Mouse (Mus musculus) limb, embryonic 11.5 days (tissue): ENCODE measurements around the gene Haspin. TPM values are rescaled to one million over a fixed set of nuclear protein-coding genes. Genes with fewer than 3 reads are reported as not detected.

Experiments used
- ATAC-seq: fragments of 200-750 bp; cut with Nextera tagmentation; 2 replicates; pipeline ENCODE4 v1.8.0; 2017; ENCODE audit warnings: low read depth; ENCODE audit not compliant: insufficient number of reproducible peaks, low FRiP score, low TSS enrichment
- DNase-seq: peaks from one replicate; pipeline ENCODE4 v3.0.0-alpha.2; 2015; ENCODE audit warnings: low spot score
- H3K27ac ChIP-seq: fragments of 300-500 bp; sonication (generic); replicated peaks from 2 replicates; pipeline ENCODE4 v1.5.1; 2014; ENCODE audit warnings: low read depth, mild to moderate bottlenecking, low read length
- H3K27me3 ChIP-seq: fragments of 300-500 bp; sonication (generic); 2 replicates; pipeline ENCODE4 v1.6.1; 2014; ENCODE audit warnings: mild to moderate bottlenecking, low read length, mixed read lengths; ENCODE audit not compliant: control insufficient read depth, insufficient read depth
- H3K36me3 ChIP-seq: fragments of 300-500 bp; sonication (generic); 2 replicates; pipeline ENCODE4 v1.6.1; 2014; ENCODE audit warnings: mild to moderate bottlenecking, low read length, moderate library complexity, mixed read lengths; ENCODE audit not compliant: control insufficient read depth, insufficient read depth
- H3K4me1 ChIP-seq: fragments of 300-500 bp; sonication (generic); 2 replicates; pipeline ENCODE4 v1.6.1; 2014; ENCODE audit warnings: low read length, mixed read lengths; ENCODE audit not compliant: control insufficient read depth, insufficient read depth
- H3K4me2 ChIP-seq: fragments of 300-500 bp; sonication (generic); 2 replicates; pipeline ENCODE4 v1.6.1; 2014; ENCODE audit warnings: low read depth, mild to moderate bottlenecking, moderate library complexity; ENCODE audit not compliant: severe bottlenecking
- H3K4me3 ChIP-seq: fragments of 300-500 bp; sonication (generic); 2 replicates; pipeline ENCODE4 v1.5.1; 2014; ENCODE audit warnings: low read depth, low read length
- H3K9ac ChIP-seq: fragments of 300-500 bp; sonication (generic); 2 replicates; pipeline ENCODE4 v1.6.1; 2014; ENCODE audit warnings: mild to moderate bottlenecking, low read length
- H3K9me3 ChIP-seq: fragments of 300-500 bp; sonication (generic); 2 replicates; pipeline ENCODE4 v1.6.1; 2016; ENCODE audit warnings: low read length; ENCODE audit not compliant: control insufficient read depth
- WGBS: fragments of 180-500 bp; shearing (Covaris S2); extraction: QIAGEN DNeasy Blood & Tissue Kit; methylation state at CpG from one replicate; pipeline ENCODE4 v1.1.7; 2014; 5-methylcytosine and 5-hydroxymethylcytosine counted together
- polyA plus RNA-seq: library from polyadenylated mRNA; unstranded; fragments of >200 nt; fragmentation: Nextera tagmentation; extraction: Ambion mirVana; gene quantifications from 2 replicates; pipeline ENCODE4 v1.2.1, GENCODE M21; 2014

The Haspin gene
- polyA plus RNA-seq, 1 experiment from 2014 or later, result 19.5 TPM

DNA sequence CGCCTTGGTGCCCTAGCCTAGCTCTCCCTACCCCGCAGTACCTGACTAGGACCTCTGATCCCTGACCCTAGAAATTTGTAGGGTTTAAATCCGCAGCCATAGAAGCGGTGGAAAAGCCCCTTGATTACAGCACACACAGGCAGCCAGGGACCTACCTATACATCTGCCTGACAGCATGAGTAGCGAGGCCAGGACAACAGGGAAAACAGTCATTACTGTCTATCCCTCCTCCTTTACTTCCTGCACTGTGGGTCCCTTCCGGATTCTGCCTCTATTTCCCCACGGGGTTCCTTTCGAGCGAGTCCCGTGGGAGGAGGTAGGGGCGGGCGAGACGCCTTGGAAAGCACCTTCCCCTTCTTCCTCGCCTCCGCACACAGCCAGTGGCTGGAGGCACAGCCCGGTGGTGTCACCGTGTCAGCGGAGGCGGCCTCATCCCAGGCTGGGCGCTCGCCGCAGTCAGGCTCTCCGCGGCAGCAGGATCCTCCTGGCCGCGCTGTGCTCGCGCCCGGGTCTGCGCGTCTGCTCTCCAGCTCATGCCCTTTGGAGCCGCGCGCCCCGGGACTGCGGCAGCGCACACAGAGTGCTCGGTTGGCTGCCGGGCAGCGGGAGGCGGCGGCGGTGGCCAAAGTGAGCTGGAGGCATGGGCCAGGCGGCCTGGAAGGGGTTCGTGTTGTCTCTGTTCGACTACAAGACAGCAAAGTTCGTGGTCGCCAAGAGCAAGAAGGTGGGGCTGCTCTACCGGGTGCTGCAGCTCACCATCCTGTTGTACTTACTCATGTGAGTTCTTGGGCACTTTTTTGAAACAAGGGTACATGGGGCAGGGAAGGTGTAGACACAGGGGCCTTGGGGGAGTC is 22.1 kb upstream of the Haspin start, which contains the start of gene P2rx5:
TSS of gene P2rx5 (plus strand) at position 465 of the 854 bp plus-strand sequence.
- DNase-seq, result peak; percentile 65
- Histone ChIP-seq H3K4me1 (peaks cover 2% of the 10 kb centered on the region; the same call in 1 of the 2 replicates), H3K36me3 (no peaks in the 10 kb centered on the region), H3K9me3 (no peaks in the 10 kb centered on the region), H3K27ac (no peak within 1 kb of the TSS), H3K27me3 (peaks cover 20% of the 10 kb centered on the region), H3K4me3 (peak within 1 kb of the TSS; percentile 32), H3K9ac (peak within 1 kb of the TSS; percentile 40), H3K4me2 (peak within 1 kb of the TSS; percentile 80)
- 2% methylated on average over 49 of the region's 49 CpGs for WGBS
- ATAC-seq, result no peak; the same call in 1 of the 2 replicates

- no peaks in the 10 kb centered on the region for H3K9me3 ChIP-seq
- no peaks in the 10 kb centered on the region for H3K36me3 ChIP-seq
- 77% methylated on average over 6 of the region's 6 CpGs for whole genome bisulfite sequencing
- H3K9ac ChIP-seq, result no peak overlapping the region
- H3K4me2 ChIP-seq, result no peak overlapping the region
- DNase-seq (no peak), ATAC-seq (no peak)
- peaks cover 12% of the 10 kb centered on the region for H3K27me3 ChIP-seq
- no peaks in the 10 kb centered on the region for H3K4me1 ChIP-seq
- H3K4me3 ChIP-seq, result no peak overlapping the region
- H3K27ac ChIP-seq, result no peak overlapping the region
Measured at GRCm38 (mm10) chr11:73155071-73155470, 17.0 kb upstream of the Haspin start.

GRCm38 (mm10) chr11:73148209-73148608 is 10.1 kb upstream of the Haspin start:
- Histone ChIP-seq H3K9ac (no peak overlapping the region), H3K4me3 (no peak overlapping the region), H3K4me1 (no peaks in the 10 kb centered on the region), H3K4me2 (no peak overlapping the region), H3K27ac (no peak overlapping the region), H3K27me3 (no peaks in the 10 kb centered on the region), H3K36me3 (no peaks in the 10 kb centered on the region), H3K9me3 (no peaks in the 10 kb centered on the region)
- ATAC-seq, result no peak
- 84% methylated on average over 9 of the region's 9 CpGs for WGBS
- DNase-seq, result no peak

DNA sequence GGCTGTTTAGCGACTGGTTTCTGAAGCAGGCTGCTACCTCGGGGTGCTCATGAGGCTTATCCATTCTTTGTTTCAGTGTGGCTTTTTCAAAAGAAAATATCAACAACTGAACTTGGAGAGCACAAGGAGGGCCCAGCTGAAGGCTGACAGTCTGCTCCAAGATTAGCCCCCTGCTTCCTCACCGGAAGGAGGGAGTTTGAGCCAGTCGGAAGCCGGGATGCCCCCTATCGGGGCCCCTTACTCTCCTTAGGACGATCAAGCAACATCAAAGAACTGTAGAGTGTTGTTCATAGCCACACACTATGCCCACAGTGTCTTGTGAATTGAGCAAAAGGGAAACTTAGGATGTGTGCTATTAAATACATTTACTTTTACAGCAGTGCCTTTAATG is 8.9 kb upstream of the Haspin start:
- Histone ChIP-seq H3K4me2 (no peak overlapping the region), H3K27ac (no peak overlapping the region), H3K27me3 (no peaks in the 10 kb centered on the region), H3K4me3 (no peak overlapping the region), H3K4me1 (no peaks in the 10 kb centered on the region), H3K9ac (no peak overlapping the region), H3K9me3 (no peaks in the 10 kb centered on the region), H3K36me3 (no peaks in the 10 kb centered on the region)
- 57% methylated on average over 7 of the region's 7 CpGs for WGBS
- no peak for DNase-seq
- ATAC-seq, result no peak

DNA sequence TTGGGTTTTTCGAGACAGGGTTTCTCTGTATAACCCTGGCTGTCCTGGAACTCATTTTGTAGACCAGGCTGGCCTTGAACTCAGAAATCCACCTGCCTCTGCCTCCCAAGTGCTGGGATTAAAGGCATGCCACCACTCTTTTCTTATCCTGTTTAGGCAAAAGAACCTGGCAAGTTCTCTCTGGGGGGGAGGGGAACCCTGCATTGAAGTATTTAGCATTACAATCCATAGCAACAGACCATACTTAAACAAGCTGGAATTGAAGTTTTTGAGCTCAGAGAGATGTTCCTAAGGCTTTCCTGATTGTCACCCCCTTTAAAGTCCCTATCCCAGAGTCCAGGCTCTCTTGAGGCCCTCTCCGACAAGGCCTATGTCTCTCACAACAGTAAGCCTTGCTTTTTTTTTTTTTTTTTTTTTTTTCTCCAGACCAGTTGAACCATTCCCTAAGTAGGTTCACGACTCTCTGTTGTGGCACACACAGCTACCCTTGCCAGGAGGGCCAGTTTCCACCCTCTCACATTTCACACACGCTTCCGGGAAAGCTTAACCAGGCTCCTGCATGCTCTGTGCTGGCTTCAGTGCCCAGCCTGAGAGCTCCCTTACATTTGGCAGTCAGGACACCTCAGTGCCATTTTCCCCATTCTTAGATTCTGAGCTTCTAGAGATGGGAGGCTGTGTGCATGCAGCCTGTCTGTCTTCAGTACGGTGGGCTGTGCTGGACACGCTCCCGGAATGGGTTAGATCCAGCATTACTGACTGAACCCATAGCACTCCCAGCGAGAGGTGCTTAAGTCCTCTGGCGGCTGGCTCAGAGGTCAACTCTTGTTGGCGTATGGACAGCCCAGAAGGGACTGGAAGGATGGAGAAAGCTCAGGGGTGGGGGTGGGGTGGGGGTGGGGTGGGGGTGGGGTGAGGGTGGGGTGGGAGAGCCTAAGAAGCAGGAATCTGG is 8.2 kb upstream of the Haspin start:
- H3K27me3 ChIP-seq, result no peaks in the 10 kb centered on the region
- no peak overlapping the region for H3K4me2 ChIP-seq
- H3K4me3 ChIP-seq, result no peak overlapping the region
- ATAC-seq (no peak), DNase-seq (no peak)
- H3K4me1 ChIP-seq, result no peaks in the 10 kb centered on the region
- WGBS, result 60% methylated on average over 11 of the region's 11 CpGs
- H3K9ac ChIP-seq, result no peak overlapping the region
- H3K36me3 ChIP-seq, result no peaks in the 10 kb centered on the region
- H3K27ac ChIP-seq, result no peak overlapping the region
- H3K9me3 ChIP-seq, result no peaks in the 10 kb centered on the region

DNA sequence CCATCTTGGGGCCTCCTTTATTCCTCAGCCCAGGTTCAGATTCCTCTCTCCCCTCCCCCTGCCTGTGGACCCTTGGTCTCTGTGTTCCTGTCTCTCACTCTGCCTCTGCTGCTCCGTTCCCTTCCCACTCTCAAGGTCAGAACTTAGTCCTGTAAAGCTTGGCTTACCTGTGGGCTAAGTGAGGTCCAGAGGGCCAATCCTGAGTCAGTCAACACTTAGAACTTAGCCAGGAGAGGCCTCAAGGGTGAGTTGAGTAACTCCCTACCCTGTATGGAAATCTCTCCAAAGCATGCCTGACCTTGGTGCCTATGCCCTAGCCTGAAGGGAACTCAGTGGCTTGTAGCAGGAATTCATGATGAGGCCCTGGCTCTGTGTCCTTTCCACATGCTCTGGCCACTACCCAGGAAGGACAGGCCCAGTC is 6.2 kb upstream of the Haspin start:
- H3K4me3 ChIP-seq, result no peak overlapping the region
- H3K9me3 ChIP-seq, result no peaks in the 10 kb centered on the region
- ATAC-seq (no peak), DNase-seq (no peak)
- no peaks in the 10 kb centered on the region for H3K27me3 ChIP-seq
- H3K9ac ChIP-seq, result no peak overlapping the region
- H3K4me2 ChIP-seq, result no peak overlapping the region
- no peaks in the 10 kb centered on the region for H3K4me1 ChIP-seq
- no peaks in the 10 kb centered on the region for H3K36me3 ChIP-seq
- no peak overlapping the region for H3K27ac ChIP-seq
- WGBS, result 86% methylated on average over 1 of the region's 1 CpGs

- Histone ChIP-seq H3K27ac (no peak overlapping the region), H3K4me3 (peak overlapping the region; percentile 92), H3K36me3 (peaks cover 13% of the 10 kb centered on the region), H3K9me3 (no peaks in the 10 kb centered on the region), H3K4me1 (peaks cover 9% of the 10 kb centered on the region), H3K9ac (peak overlapping the region; percentile 82), H3K4me2 (peak overlapping the region; percentile 70), H3K27me3 (no peaks in the 10 kb centered on the region)
- WGBS, result 48% methylated on average over 11 of the region's 11 CpGs
- ATAC-seq, result no peak
- DNase-seq, result no peak
Measured at GRCm38 (mm10) chr11:73137116-73137515, 978 bp downstream of the Haspin start.

- peaks cover 13% of the 10 kb centered on the region for H3K36me3 ChIP-seq
- DNase-seq, result no peak
- H3K9ac ChIP-seq, result no peak overlapping the region; the same call in 1 of the 2 replicates
- H3K9me3 ChIP-seq, result no peaks in the 10 kb centered on the region
- peak overlapping the region; percentile 70; the same call in 1 of the 2 replicates for H3K4me2 ChIP-seq
- no peak for ATAC-seq
- WGBS, result 81% methylated on average over 6 of the region's 6 CpGs
- no peaks in the 10 kb centered on the region for H3K27me3 ChIP-seq
- no peak overlapping the region for H3K27ac ChIP-seq
- H3K4me3 ChIP-seq, result peak overlapping the region; percentile 92; the same call in 1 of the 2 replicates
- peaks cover 9% of the 10 kb centered on the region for H3K4me1 ChIP-seq
Measured at GRCm38 (mm10) chr11:73136587-73136986, 1.5 kb downstream of the Haspin start.
